Mouse (Mus musculus): ENCODE data around the gene Faim2. TPM values are rescaled to one million over a fixed set of nuclear protein-coding genes. Genes with fewer than 3 reads are reported as not detected.

The Faim2 gene
- total and polyA plus RNA-seq, 2 experiments from 2014 or later: not detected

DNA sequence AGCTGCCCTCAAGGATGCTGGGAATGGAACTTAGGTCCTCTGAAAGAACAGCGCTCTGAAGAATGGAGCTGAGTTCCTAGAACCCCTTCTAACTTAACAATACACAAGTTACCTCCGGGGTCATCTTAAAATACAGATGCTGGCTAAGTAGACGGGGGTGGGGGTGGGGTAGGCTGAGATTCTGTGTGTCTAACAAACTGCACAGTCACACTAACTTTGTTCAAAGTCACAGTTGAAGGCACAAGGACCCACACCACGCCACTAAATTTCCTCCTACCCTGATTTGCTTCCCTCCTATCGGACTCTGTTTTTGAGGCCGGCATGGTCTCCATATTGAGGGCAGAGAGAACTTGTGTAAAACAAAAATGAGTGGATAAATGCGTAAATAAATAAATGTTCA is 55.0 kb downstream of the Faim2 start:
- no peaks in the 10 kb centered on the region for H3K9me3 ChIP-seq (replicated peaks; ENCODE audit: control insufficient read depth, low read length)
- H3K36me3 ChIP-seq (replicated peaks; ENCODE audit: control insufficient read depth, insufficient read depth, low read length): no peaks in the 10 kb centered on the region
- H3K4me3 ChIP-seq (ENCODE audit: low read depth, low read length): no peak overlapping the region
- WGBS: 83% methylated on average over 7 of the region's 7 CpGs
- ATAC-seq (ENCODE audit: insufficient read depth, low read depth) (no peak), DNase-seq (ENCODE audit: low spot score) (no peak)
- no peak overlapping the region for H3K4me2 ChIP-seq (ENCODE audit: low read depth, low read length)
- TF ChIP-seq EP300 (IDR thresholded peaks at IDR 0.05; ENCODE audit: low read depth) (no peak), CTCF (IDR thresholded peaks at IDR 0.05; ENCODE audit: low read depth) (no peak)
- no peak overlapping the region for H3K9ac ChIP-seq (replicated peaks; ENCODE audit: low read depth, low read length)
- no peaks in the 10 kb centered on the region for H3K27me3 ChIP-seq (ENCODE audit: control insufficient read depth, insufficient read depth, low read length)
- H3K27ac ChIP-seq (ENCODE audit: low read depth): no peak overlapping the region
- H3K4me1 ChIP-seq (ENCODE audit: control insufficient read depth, insufficient read depth): peaks cover 15% of the 10 kb centered on the region

DNA sequence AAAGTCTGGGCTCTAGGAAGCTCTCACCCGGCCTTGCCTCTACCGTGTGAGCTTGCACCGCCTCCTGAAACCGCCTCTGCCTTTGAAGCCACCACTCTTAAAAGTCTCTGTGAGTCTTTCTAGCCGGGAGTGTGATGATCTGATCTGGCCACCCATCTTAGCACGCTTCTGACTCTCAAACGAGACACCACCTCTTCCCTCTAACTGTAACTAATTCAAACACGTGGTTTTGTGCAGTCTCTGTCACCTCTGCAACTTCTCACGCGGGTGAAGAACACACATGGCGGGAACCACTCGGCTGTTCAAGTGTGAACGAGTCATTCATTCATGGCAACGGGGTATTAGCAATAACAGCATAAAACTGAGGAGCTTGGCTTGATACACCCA is 56.3 kb downstream of the Faim2 start:
- ATAC-seq (ENCODE audit: insufficient read depth, low read depth): no peak
- no peak for DNase-seq (ENCODE audit: low spot score)
- TF ChIP-seq EP300 (IDR thresholded peaks at IDR 0.05; ENCODE audit: low read depth): no peak
- no peak for TF ChIP-seq CTCF (IDR thresholded peaks at IDR 0.05; ENCODE audit: low read depth)
- Histone ChIP-seq H3K9me3 (replicated peaks; ENCODE audit: control insufficient read depth, low read length) (no peaks in the 10 kb centered on the region), H3K27ac (ENCODE audit: low read depth) (no peak overlapping the region), H3K36me3 (replicated peaks; ENCODE audit: control insufficient read depth, insufficient read depth, low read length) (no peaks in the 10 kb centered on the region), H3K9ac (replicated peaks; ENCODE audit: low read depth, low read length) (no peak overlapping the region), H3K4me1 (ENCODE audit: control insufficient read depth, insufficient read depth) (peaks cover 15% of the 10 kb centered on the region), H3K27me3 (ENCODE audit: control insufficient read depth, insufficient read depth, low read length) (no peaks in the 10 kb centered on the region), H3K4me2 (ENCODE audit: low read depth, low read length) (no peak overlapping the region), H3K4me3 (ENCODE audit: low read depth, low read length) (no peak overlapping the region)
- WGBS: 63% methylated on average over 14 of the region's 14 CpGs

DNA sequence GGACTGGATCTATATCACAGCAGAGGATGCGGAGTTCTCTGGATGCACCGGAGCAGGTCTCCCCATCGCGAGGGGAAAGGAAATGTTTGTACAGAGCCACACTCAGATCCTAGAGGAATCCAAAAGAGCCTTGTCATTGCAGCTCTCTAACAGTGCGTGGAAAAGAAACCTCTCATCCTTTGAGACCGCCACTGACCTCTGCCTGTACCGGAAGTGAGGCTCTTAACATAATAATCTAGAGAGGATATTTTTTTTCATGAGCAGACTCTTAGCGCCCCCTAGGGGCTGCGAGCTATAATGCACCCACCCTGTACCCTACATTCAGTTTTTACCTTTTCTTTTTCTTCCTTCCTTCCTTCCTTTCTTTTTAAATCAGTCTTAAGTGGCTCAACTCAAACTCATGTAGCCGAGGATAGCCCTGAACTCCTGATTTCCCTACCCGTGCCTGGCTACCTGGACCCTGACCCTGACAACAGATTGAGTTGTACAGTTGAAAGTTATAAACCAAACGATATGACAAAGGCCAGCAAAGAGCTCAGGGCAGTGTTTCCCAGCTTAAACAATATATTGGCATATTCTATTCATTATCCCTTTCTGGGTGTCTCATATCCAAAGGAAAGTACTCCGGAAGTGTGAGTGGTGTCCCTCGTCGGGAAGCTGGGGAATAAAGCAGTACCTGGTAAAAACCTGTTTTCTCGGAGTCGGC is 56.8 kb downstream of the Faim2 start:
- no peak overlapping the region; the same call in 1 of the 2 replicates for H3K4me3 ChIP-seq (ENCODE audit: low read depth, low read length)
- H3K9ac ChIP-seq (replicated peaks; ENCODE audit: low read depth, low read length): no peak overlapping the region
- peak overlapping the region; percentile 47; the same call in 1 of the 2 replicates for H3K4me2 ChIP-seq (ENCODE audit: low read depth, low read length)
- peak overlapping the region; percentile 76 for H3K27ac ChIP-seq (ENCODE audit: low read depth)
- peak; percentile 69 for TF ChIP-seq CTCF (IDR thresholded peaks at IDR 0.05; ENCODE audit: low read depth)
- TF ChIP-seq EP300 (IDR thresholded peaks at IDR 0.05; ENCODE audit: low read depth): no peak
- H3K36me3 ChIP-seq (replicated peaks; ENCODE audit: control insufficient read depth, insufficient read depth, low read length): no peaks in the 10 kb centered on the region
- no peaks in the 10 kb centered on the region for H3K9me3 ChIP-seq (replicated peaks; ENCODE audit: control insufficient read depth, low read length)
- no peaks in the 10 kb centered on the region for H3K27me3 ChIP-seq (ENCODE audit: control insufficient read depth, insufficient read depth, low read length)
- ATAC-seq (ENCODE audit: insufficient read depth, low read depth) (peak; percentile 41), DNase-seq (ENCODE audit: low spot score) (peak; percentile 67)
- H3K4me1 ChIP-seq (ENCODE audit: control insufficient read depth, insufficient read depth): peaks cover 15% of the 10 kb centered on the region
- 46% methylated on average over 17 of the region's 17 CpGs for WGBS

DNA sequence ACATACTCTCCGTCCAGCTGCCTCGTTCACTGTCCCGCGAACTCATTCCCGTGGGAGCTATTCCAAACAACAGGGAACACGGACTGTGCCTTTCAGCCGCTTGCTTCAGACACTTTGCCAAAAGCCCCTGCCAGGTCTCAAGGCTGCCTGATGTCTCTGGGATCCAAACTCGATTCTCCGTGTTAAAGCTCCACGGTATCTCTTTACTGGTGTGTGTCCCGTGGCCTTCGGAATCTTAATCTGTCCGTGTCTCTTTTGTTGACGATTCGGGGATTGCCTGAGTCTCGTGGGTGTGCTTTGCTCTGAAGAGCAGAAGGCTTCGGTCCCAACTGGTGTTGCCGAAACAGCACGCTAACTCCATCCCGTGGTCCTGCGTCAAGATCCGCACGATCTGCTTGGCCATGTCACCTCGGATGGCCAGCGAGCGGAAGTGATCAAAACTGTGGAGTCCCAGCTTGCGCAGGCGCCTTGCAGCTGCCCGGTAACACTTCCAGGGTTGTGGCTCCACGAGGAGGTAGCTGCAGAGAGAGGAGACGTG is 57.7 kb downstream of the Faim2 start:
- ATAC-seq (ENCODE audit: insufficient read depth, low read depth) (no peak), DNase-seq (ENCODE audit: low spot score) (no peak)
- Histone ChIP-seq H3K4me3 (ENCODE audit: low read depth, low read length) (no peak overlapping the region), H3K27ac (ENCODE audit: low read depth) (peak overlapping the region; percentile 76), H3K9ac (replicated peaks; ENCODE audit: low read depth, low read length) (no peak overlapping the region), H3K4me1 (ENCODE audit: control insufficient read depth, insufficient read depth) (peaks cover 15% of the 10 kb centered on the region), H3K36me3 (replicated peaks; ENCODE audit: control insufficient read depth, insufficient read depth, low read length) (no peaks in the 10 kb centered on the region), H3K9me3 (replicated peaks; ENCODE audit: control insufficient read depth, low read length) (no peaks in the 10 kb centered on the region), H3K4me2 (ENCODE audit: low read depth, low read length) (peak overlapping the region; percentile 47; the same call in 1 of the 2 replicates), H3K27me3 (ENCODE audit: control insufficient read depth, insufficient read depth, low read length) (no peaks in the 10 kb centered on the region)
- no peak for TF ChIP-seq EP300 (IDR thresholded peaks at IDR 0.05; ENCODE audit: low read depth)
- no peak for TF ChIP-seq CTCF (IDR thresholded peaks at IDR 0.05; ENCODE audit: low read depth)
- 82% methylated on average over 31 of the region's 31 CpGs for WGBS

DNA sequence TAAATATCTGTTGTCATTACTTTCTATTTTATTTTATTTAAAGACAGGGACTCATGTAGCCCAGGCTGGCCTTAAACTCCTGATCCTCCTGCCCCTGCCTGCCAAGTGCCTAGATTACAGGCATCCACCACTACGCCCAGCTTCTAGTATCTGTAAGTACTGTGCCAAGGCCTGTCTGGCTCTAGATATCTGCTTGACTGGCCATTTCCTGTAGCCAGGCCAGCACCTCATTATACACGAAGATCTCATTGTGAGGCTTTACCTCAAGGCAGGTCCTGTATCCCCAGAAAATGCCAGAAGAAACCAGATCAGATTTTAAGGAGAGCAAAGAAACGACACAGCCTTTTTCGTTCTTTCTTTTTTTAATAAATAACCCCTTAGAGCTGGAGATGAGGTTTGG is 58.2 kb downstream of the Faim2 start:
- Histone ChIP-seq H3K27ac (ENCODE audit: low read depth) (peak overlapping the region; percentile 76), H3K4me2 (ENCODE audit: low read depth, low read length) (peak overlapping the region; percentile 47; the same call in 1 of the 2 replicates), H3K4me3 (ENCODE audit: low read depth, low read length) (no peak overlapping the region), H3K4me1 (ENCODE audit: control insufficient read depth, insufficient read depth) (peaks cover 15% of the 10 kb centered on the region), H3K9ac (replicated peaks; ENCODE audit: low read depth, low read length) (no peak overlapping the region), H3K27me3 (ENCODE audit: control insufficient read depth, insufficient read depth, low read length) (no peaks in the 10 kb centered on the region), H3K36me3 (replicated peaks; ENCODE audit: control insufficient read depth, insufficient read depth, low read length) (no peaks in the 10 kb centered on the region), H3K9me3 (replicated peaks; ENCODE audit: control insufficient read depth, low read length) (no peaks in the 10 kb centered on the region)
- ATAC-seq (ENCODE audit: insufficient read depth, low read depth) (no peak), DNase-seq (ENCODE audit: low spot score) (no peak)
- WGBS: 69% methylated on average over 4 of the region's 4 CpGs
- TF ChIP-seq CTCF (IDR thresholded peaks at IDR 0.05; ENCODE audit: low read depth): no peak
- no peak for TF ChIP-seq EP300 (IDR thresholded peaks at IDR 0.05; ENCODE audit: low read depth)
